Mouse (Mus musculus) limb, embryonic 14.5 days (tissue): ENCODE measurements around the gene Gm28269. TPM values are rescaled to one million over a fixed set of nuclear protein-coding genes. Genes with fewer than 3 reads are reported as not detected.

ENCODE experiments used
- ATAC-seq: fragments of 200-750 bp; cut with Nextera tagmentation; 2 replicates; pipeline ENCODE4 v1.8.0; 2017; ENCODE audit warnings: low read depth, moderate number of reproducible peaks, moderate TSS enrichment; ENCODE audit not compliant: low FRiP score
- DNase-seq: peaks from one replicate; pipeline ENCODE4 v3.0.0-alpha.2; 2015; ENCODE audit warnings: low spot score
- H3K27ac ChIP-seq: fragments of 300-500 bp; sonication (generic); replicated peaks from 2 replicates; pipeline ENCODE4 v1.5.1; 2014; ENCODE audit warnings: low read depth, mild to moderate bottlenecking, low read length, moderate library complexity, mixed read lengths
- H3K27me3 ChIP-seq: fragments of 300-500 bp; sonication (generic); 2 replicates; pipeline ENCODE4 v1.6.1; 2014; ENCODE audit warnings: low read length, mixed read lengths; ENCODE audit not compliant: control insufficient read depth, insufficient read depth
- H3K36me3 ChIP-seq: fragments of 300-500 bp; sonication (generic); 2 replicates; pipeline ENCODE4 v1.6.1; 2014; ENCODE audit warnings: mild to moderate bottlenecking, low read length, moderate library complexity, mixed read lengths; ENCODE audit not compliant: control insufficient read depth, insufficient read depth
- H3K4me1 ChIP-seq: fragments of 300-500 bp; sonication (generic); 2 replicates; pipeline ENCODE4 v1.6.1; 2014; ENCODE audit warnings: antibody characterized with exemption, low read length, mixed read lengths; ENCODE audit not compliant: control insufficient read depth, insufficient read depth
- H3K4me2 ChIP-seq: fragments of 300-500 bp; sonication (generic); replicated peaks from 2 replicates; pipeline ENCODE4 v1.6.1; 2014; ENCODE audit warnings: low read depth, mild to moderate bottlenecking, low read length, moderate library complexity; ENCODE audit not compliant: severe bottlenecking
- H3K4me3 ChIP-seq: fragments of 300-500 bp; sonication (generic); replicated peaks from 2 replicates; pipeline ENCODE4 v1.5.1; 2014; ENCODE audit warnings: low read length
- H3K9ac ChIP-seq: fragments of 300-500 bp; sonication (generic); 2 replicates; pipeline ENCODE4 v1.6.1; 2014; ENCODE audit warnings: mild to moderate bottlenecking, low read depth, low read length, moderate library complexity; ENCODE audit not compliant: severe bottlenecking
- H3K9me3 ChIP-seq: fragments of 300-500 bp; sonication (generic); 2 replicates; pipeline ENCODE4 v1.6.1; 2016; ENCODE audit warnings: low read length; ENCODE audit not compliant: control insufficient read depth
- POLR2A ChIP-seq: fragments of 200-500 bp; IDR thresholded peaks from 2 replicates; pipeline ENCODE4 v1.8.0; 2012; ENCODE audit warnings: inconsistent platforms, mild to moderate bottlenecking, moderate library complexity, borderline replicate concordance; ENCODE audit not compliant: insufficient read depth, insufficient read length; ENCODE audit errors: extremely low read depth
- WGBS: fragments of 180-500 bp; shearing (Covaris S2); extraction: QIAGEN DNeasy Blood & Tissue Kit; methylation state at CpG from one replicate; pipeline ENCODE4 v1.1.7; 2014; 5-methylcytosine and 5-hydroxymethylcytosine counted together
- polyA plus RNA-seq, 2 experiments: library from polyadenylated mRNA; depleted of rRNA in 1 of 2; stranded (reverse) in 1 of 2; unstranded in 1 of 2; fragments of >200 nt; fragmentation: Nextera tagmentation in 1 of 2; extraction: Ambion mirVana in 1 of 2; gene quantifications; 2 replicates each; pipeline versions ENCODE4 v1.2.1 to v1.2.3; 2012 to 2014

Gene Gm28269
- polyA plus RNA-seq, 2 experiments, result not detected

DNA sequence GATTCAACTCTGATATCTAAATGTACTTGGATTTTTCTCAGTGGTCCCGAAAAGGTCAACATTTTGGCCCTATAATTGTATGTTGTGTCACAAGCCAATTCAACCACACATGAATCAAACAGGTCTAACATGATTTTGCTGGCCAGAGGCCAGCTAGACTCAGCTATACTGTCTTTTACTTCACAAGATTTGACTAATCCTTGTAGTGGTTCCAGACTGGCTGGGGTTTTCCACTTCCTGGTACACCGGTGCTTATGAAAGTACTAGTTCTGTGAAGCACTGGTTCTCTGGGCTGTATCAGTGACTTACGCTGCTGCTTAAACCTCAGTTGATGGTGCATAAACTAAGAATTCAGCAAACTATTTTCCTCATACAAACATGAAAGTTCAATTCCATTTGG lies 49.2 kb downstream of the Gm28269 start:
- ATAC-seq (no peak), DNase-seq (no peak)
- WGBS, result 73% methylated on average over 3 of the region's 3 CpGs
- Histone ChIP-seq H3K27ac (no peak overlapping the region), H3K4me1 (no peaks in the 10 kb centered on the region), H3K36me3 (no peaks in the 10 kb centered on the region), H3K9ac (no peak overlapping the region), H3K4me3 (no peak overlapping the region), H3K27me3 (no peaks in the 10 kb centered on the region), H3K9me3 (no peaks in the 10 kb centered on the region), H3K4me2 (no peak overlapping the region)
- no peak for TF ChIP-seq POLR2A

DNA sequence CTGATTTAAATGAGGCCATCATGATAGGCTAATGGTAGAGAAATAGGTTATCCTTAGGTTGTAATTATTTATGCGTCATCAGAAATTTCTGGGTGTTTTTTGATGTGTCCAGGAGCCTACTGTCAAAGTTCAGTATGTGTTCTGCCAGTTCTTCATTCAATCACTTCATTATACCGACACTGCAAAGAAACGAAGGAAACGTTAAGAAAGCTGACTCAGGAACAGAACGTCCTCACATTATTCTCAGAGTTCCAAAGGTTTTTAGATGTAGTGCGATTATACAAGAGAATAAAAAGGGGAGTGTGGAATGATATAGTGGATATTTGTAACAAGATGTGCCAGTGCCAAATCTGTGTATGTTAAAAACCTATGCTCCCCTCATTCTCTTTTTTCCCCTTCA lies 49.7 kb downstream of the Gm28269 start:
- no peak for TF ChIP-seq POLR2A
- no peak overlapping the region for H3K4me3 ChIP-seq
- no peak overlapping the region for H3K4me2 ChIP-seq
- H3K9ac ChIP-seq, result no peak overlapping the region
- H3K27me3 ChIP-seq, result no peaks in the 10 kb centered on the region
- H3K9me3 ChIP-seq, result no peaks in the 10 kb centered on the region
- H3K27ac ChIP-seq, result no peak overlapping the region
- no peaks in the 10 kb centered on the region for H3K36me3 ChIP-seq
- H3K4me1 ChIP-seq, result no peaks in the 10 kb centered on the region
- 70% methylated on average over 6 of the region's 6 CpGs for WGBS
- ATAC-seq (no peak), DNase-seq (no peak)

Other genes with a start within 250 kb of the Gm28269 start
- gene Slc6a14, start 30.2 kb downstream of the Gm28269 start, polyA plus RNA-seq (2012; rRNA removed), result 0.24 and 0.33 TPM in 2 replicates
- 1.4 and 1.6 TPM in 2 replicates for gene Slc6a14, start 30.2 kb downstream of the Gm28269 start, polyA plus RNA-seq (2014; fragmentation: Nextera tagmentation; extraction: Ambion mirVana)